Mouse (Mus musculus): ENCODE results near the gene Uvrag.

DNA sequence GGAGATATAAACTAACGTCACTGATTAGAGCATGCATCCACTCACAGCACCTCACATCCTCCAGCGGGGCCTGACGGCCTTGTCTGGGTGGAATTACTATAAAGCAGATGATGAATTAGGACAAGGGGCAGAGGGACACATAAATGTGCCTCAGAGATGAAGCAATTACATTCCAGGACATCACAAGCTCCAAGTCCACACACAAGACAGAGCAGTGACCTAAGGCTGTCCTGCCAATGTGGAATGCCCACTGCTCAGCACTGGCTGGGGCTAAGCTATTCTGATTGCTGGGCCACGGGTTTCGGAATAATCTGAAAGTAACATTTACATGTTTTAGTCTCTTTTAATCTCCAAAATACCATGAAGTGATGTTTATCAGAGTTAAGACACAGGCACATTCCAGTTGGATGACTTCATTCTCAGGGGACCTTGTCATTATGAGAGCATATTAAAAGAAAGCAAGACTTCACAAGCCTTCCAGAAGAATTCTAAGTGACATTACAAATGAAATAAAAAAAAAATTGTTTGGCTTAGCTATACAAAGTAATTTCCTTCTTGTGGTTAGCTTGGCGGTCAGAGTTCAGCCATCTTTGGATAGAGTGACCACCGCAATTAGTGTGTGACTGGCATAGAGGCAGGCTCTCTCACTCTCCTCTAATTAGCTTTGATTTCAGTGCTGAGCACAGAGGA, 212.5 kb downstream of the Uvrag start:
- TF ChIP-seq CTCF (IDR thresholded peaks at IDR 0.05; ENCODE audit: borderline replicate concordance, control insufficient read depth, extremely low read depth, insufficient read depth, low read length, poor library complexity) (no peak), POLR2A (IDR thresholded peaks at IDR 0.05; ENCODE audit: control insufficient read depth, extremely low read depth, insufficient read depth, low read length, poor library complexity) (no peak)

Data from thymus, adult 2 months (tissue).